Mouse (Mus musculus) lung, adult 2 months (tissue): Measurements from ENCODE around the gene 1700057G04Rik.

Source experiments
- CTCF ChIP-seq: fragments of 200-500 bp; IDR thresholded peaks from 2 replicates; pipeline ENCODE4 v1.5.1; 2011; ENCODE audit warnings: mild to moderate bottlenecking, low read length, control low read depth; ENCODE audit not compliant: insufficient read depth
- POLR2A ChIP-seq: fragments of 200-500 bp; IDR thresholded peaks from 2 replicates; pipeline ENCODE4 v1.6.1; 2011; ENCODE audit warnings: low read depth, mild to moderate bottlenecking, control low read depth, low read length, borderline replicate concordance; ENCODE audit errors: extremely low read depth

- TF ChIP-seq POLR2A = no peak
- TF ChIP-seq CTCF = no peak
Observed at GRCm38 (mm10) chr9:92260481-92261159, 48.6 kb upstream of the 1700057G04Rik start.
